Mouse (Mus musculus): Measurements from ENCODE around the gene Ripk3. TPM values are rescaled to one million over a fixed set of nuclear protein-coding genes. Genes with fewer than 3 reads are reported as not detected.
"Not testable (repeated sequence)": the region's sequence is repeated elsewhere in the genome, so short reads cannot be mapped to it uniquely, and the experiment has no call there.

Gene Ripk3
- polyA plus RNA-seq, 1 experiment from 2014 or later, result 1.9 TPM

DNA sequence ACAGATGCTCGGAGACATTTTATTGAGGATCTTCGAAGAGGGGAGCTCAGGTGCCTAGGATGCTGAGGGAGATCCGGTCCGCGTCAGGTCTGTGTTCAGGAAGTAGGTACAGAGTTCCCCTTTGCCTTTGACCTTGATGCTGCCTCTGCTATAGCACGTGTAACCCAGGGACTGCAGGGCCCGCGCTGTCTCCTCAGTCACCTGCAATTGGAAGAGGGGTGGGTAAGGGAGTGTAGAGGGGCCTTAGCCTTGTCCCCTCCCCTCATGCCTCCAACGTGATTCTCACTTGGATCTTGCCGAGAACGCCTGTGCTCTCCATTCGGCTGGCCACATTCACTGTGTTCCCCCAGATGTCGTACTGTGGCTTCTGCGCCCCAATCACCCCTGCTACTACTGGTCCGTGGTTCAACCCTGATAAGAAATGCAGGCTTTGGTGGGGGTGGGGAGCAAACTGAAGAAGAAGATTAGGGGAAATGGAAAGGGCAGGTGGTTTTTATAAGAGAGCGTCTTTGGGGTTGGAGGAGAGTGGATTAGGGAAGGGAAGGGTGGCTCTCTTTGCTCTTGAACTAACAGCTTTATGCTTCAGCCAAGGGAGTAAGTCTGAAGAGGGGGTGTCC, 19.5 kb downstream of the Ripk3 start:
- H3K4me2 ChIP-seq (ENCODE audit: low read depth, low read length), result no peak overlapping the region
- no peaks in the 10 kb centered on the region for H3K36me3 ChIP-seq (ENCODE audit: control insufficient read depth, insufficient read depth, low read length)
- H3K4me3 ChIP-seq (ENCODE audit: low read depth, low read length), result no peak overlapping the region
- peaks cover 19% of the 10 kb centered on the region for H3K27me3 ChIP-seq (ENCODE audit: control insufficient read depth, insufficient read depth, low read length)
- no peak for ATAC-seq (ENCODE audit: low read depth)
- no peaks in the 10 kb centered on the region for H3K9me3 ChIP-seq (ENCODE audit: control insufficient read depth, low read length)
- H3K27ac ChIP-seq (ENCODE audit: low read depth, low read length), result no peak overlapping the region
- H3K4me1 ChIP-seq (ENCODE audit: control insufficient read depth, insufficient read depth, low read length), result 0 out of 2 replicates have a peak, but pooled peaks cover 2% of the 10 kb centered on the region
- H3K9ac ChIP-seq (replicated peaks; ENCODE audit: low read depth, low read length), result no peak overlapping the region
- 76% methylated on average over 16 of the region's 16 CpGs for WGBS

DNA sequence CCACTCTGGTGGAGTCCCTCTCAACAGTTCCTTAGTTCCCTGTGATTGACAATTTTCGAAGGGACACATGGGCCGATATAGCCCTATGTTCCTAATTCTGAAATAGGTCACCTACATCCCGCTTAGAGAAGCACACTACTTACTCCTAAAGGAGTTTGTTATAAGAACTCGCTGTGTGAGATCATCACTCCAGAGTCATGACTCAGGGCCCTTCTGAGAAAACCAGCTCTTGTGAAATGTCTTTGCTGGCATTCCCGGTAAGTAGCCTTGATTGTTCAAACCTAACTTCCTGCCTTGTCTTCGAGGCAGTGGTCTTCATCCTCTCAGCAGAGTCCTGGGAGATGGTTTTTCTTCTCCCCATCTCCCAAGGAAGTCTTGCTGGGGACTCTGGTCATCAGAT, 20.1 kb downstream of the Ripk3 start:
- Histone ChIP-seq H3K36me3 (ENCODE audit: control insufficient read depth, insufficient read depth, low read length) (no peaks in the 10 kb centered on the region), H3K9ac (replicated peaks; ENCODE audit: low read depth, low read length) (no peak overlapping the region), H3K27me3 (ENCODE audit: control insufficient read depth, insufficient read depth, low read length) (peaks cover 20% of the 10 kb centered on the region), H3K27ac (ENCODE audit: low read depth, low read length) (no peak overlapping the region), H3K9me3 (ENCODE audit: control insufficient read depth, low read length) (no peaks in the 10 kb centered on the region), H3K4me1 (ENCODE audit: control insufficient read depth, insufficient read depth, low read length) (0 out of 2 replicates have a peak, but pooled peaks cover 2% of the 10 kb centered on the region), H3K4me3 (ENCODE audit: low read depth, low read length) (no peak overlapping the region), H3K4me2 (ENCODE audit: low read depth, low read length) (no peak overlapping the region)
- ATAC-seq (ENCODE audit: low read depth), result no peak
- WGBS, result 87% methylated on average over 6 of the region's 6 CpGs

DNA sequence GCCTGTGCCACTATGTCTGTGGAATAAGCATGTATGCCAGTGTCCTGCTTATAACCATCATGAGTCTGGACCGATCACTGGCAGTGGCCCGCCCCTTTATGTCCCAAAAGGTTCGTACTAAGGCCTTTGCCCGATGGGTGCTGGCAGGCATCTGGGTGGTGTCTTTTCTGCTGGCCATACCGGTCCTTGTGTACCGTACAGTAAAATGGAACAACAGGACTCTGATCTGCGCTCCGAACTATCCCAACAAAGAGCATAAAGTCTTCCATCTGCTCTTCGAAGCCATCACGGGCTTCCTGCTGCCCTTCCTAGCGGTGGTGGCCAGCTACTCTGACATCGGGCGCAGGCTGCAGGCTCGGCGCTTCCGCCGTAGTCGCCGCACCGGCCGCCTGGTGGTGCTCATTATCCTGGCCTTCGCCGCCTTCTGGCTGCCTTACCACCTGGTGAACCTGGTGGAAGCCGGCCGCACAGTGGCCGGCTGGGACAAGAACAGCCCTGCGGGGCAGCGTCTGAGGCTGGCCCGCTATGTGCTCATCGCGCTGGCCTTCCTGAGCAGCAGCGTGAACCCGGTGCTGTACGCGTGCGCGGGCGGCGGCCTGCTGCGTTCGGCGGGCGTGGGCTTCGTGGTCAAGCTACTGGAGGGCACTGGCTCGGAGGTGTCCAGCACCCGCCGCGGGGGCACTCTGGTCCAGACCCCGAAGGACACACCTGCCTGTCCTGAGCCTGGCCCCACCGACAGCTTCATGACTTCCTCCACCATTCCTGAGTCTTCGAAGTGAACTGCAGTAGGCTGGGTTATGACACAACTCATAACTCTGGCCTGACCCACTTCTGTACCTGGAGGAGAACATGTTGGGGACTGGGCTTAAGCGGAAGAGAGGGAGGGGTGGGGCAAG, 20.9 kb downstream of the Ripk3 start:
- Histone ChIP-seq H3K4me1 (ENCODE audit: control insufficient read depth, insufficient read depth, low read length) (0 out of 2 replicates have a peak, but pooled peaks cover 2% of the 10 kb centered on the region), H3K9ac (replicated peaks; ENCODE audit: low read depth, low read length) (peak overlapping the region; percentile 50), H3K4me3 (ENCODE audit: low read depth, low read length) (peak overlapping the region; percentile 35), H3K36me3 (ENCODE audit: control insufficient read depth, insufficient read depth, low read length) (no peaks in the 10 kb centered on the region), H3K27me3 (ENCODE audit: control insufficient read depth, insufficient read depth, low read length) (peaks cover 23% of the 10 kb centered on the region), H3K4me2 (ENCODE audit: low read depth, low read length) (peak overlapping the region; percentile 68), H3K27ac (ENCODE audit: low read depth, low read length) (no peak overlapping the region; the same call in 1 of the 2 replicates), H3K9me3 (ENCODE audit: control insufficient read depth, low read length) (no peaks in the 10 kb centered on the region)
- peak; percentile 73 for ATAC-seq (ENCODE audit: low read depth)
- 11% methylated on average over 50 of the region's 52 CpGs for WGBS

DNA sequence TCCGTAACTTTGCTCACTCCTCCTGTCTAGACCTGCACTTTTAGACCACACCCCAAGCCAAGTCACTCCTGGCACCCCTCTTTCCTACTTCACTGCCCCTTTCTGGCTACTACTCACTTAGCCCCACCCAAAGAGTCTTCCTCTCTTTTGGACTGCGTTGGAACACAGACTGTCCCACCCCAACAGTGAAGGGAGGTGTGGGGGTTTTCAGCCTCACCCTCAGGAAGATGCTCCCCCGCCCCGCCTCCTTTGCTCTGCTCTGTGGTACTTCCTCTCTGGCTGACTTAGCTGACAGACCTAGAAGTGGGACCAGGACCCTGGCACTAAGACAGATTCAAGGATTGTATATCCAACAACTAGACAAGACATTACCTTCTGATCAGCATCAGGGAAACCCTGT, 23.0 kb downstream of the Ripk3 start, which contains the start of gene Ltb4r1:
TSS of gene Ltb4r1 (plus strand) at position 267 of the 400 bp plus-strand sequence.
- no peak within 1 kb of the TSS for H3K4me3 ChIP-seq (ENCODE audit: low read depth, low read length)
- H3K27me3 ChIP-seq (ENCODE audit: control insufficient read depth, insufficient read depth, low read length), result peaks cover 33% of the 10 kb centered on the region
- no peak within 1 kb of the TSS for H3K27ac ChIP-seq (ENCODE audit: low read depth, low read length)
- no peaks in the 10 kb centered on the region for H3K36me3 ChIP-seq (ENCODE audit: control insufficient read depth, insufficient read depth, low read length)
- no peak within 1 kb of the TSS for H3K9ac ChIP-seq (replicated peaks; ENCODE audit: low read depth, low read length)
- no peak for ATAC-seq (ENCODE audit: low read depth)
- H3K4me2 ChIP-seq (ENCODE audit: low read depth, low read length), result no peak within 1 kb of the TSS
- H3K4me1 ChIP-seq (ENCODE audit: control insufficient read depth, insufficient read depth, low read length), result peaks cover 9% of the 10 kb centered on the region; the same call in 1 of the 2 replicates
- 75% methylated on average over 4 of the region's 4 CpGs for WGBS
- H3K9me3 ChIP-seq (ENCODE audit: control insufficient read depth, low read length), result no peaks in the 10 kb centered on the region

DNA sequence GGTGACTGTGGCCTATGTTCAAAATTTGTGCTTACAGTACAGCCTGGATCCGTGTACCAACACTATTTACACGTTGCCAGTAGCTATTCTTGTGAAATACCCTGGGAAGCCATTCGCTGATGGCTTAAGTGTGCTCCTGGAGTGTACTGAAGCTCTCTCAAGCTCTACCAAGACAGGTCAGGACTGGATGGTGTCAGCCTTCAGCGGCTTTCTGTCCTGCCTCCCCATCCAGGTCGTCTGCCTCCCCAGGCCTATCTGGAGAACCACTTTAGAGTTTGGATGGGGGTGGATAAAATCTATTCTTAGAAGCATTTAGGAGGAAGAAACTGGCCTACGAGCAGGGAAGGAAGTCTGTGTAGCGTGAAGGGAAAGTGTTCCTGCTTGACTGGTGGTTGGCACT, 25.5 kb downstream of the Ripk3 start:
- Histone ChIP-seq H3K27ac (ENCODE audit: low read depth, low read length) (no peak overlapping the region; the same call in 1 of the 2 replicates), H3K4me3 (ENCODE audit: low read depth, low read length) (no peak overlapping the region), H3K9me3 (ENCODE audit: control insufficient read depth, low read length) (no peaks in the 10 kb centered on the region), H3K36me3 (ENCODE audit: control insufficient read depth, insufficient read depth, low read length) (no peaks in the 10 kb centered on the region), H3K27me3 (ENCODE audit: control insufficient read depth, insufficient read depth, low read length) (peaks cover 28% of the 10 kb centered on the region), H3K9ac (replicated peaks; ENCODE audit: low read depth, low read length) (no peak overlapping the region), H3K4me2 (ENCODE audit: low read depth, low read length) (no peak overlapping the region), H3K4me1 (ENCODE audit: control insufficient read depth, insufficient read depth, low read length) (peaks cover 9% of the 10 kb centered on the region; the same call in 1 of the 2 replicates)
- ATAC-seq (ENCODE audit: low read depth), result no peak
- WGBS, result 67% methylated on average over 7 of the region's 7 CpGs

DNA sequence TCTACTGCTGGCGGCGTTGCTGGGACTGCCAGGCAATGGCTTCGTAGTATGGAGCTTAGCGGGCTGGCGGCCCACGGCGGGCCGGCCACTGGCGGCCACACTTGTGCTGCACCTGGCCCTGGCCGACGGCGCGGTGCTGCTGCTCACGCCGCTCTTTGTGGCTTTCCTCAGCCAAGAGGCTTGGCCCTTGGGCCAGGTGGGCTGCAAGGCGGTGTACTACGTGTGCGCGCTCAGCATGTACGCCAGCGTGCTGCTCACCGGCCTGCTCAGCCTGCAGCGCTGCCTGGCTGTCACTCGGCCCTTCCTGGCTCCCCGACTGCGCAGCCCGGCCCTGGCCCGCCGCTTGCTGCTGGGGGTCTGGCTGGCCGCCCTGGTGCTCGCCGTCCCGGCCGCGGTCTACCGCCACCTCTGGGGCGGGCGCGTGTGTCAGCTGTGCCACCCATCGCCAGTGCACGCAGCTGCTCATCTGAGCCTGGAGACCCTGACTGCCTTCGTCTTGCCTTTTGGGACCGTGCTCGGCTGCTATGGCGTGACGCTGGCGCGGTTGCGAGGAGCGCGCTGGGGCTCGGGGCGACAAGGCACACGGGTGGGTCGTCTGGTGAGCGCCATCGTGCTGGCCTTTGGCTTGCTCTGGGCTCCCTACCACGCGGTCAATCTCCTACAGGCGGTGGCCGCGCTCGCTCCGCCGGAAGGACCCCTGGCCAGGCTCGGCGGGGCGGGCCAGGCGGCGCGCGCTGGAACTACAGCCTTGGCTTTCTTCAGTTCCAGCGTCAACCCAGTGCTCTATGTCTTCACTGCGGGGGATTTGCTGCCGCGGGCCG, 26.5 kb downstream of the Ripk3 start:
- peaks cover 25% of the 10 kb centered on the region for H3K27me3 ChIP-seq (ENCODE audit: control insufficient read depth, insufficient read depth, low read length)
- no peaks in the 10 kb centered on the region for H3K36me3 ChIP-seq (ENCODE audit: control insufficient read depth, insufficient read depth, low read length)
- ATAC-seq (ENCODE audit: low read depth), result peak; percentile 81
- no peaks in the 10 kb centered on the region for H3K9me3 ChIP-seq (ENCODE audit: control insufficient read depth, low read length)
- peaks cover 7% of the 10 kb centered on the region; the same call in 1 of the 2 replicates for H3K4me1 ChIP-seq (ENCODE audit: control insufficient read depth, insufficient read depth, low read length)
- peak overlapping the region; percentile 52 for H3K27ac ChIP-seq (ENCODE audit: low read depth, low read length)
- peak overlapping the region; percentile 83 for H3K4me2 ChIP-seq (ENCODE audit: low read depth, low read length)
- H3K4me3 ChIP-seq (ENCODE audit: low read depth, low read length), result peak overlapping the region; percentile 45
- H3K9ac ChIP-seq (replicated peaks; ENCODE audit: low read depth, low read length), result peak overlapping the region; percentile 68
- WGBS, result under 1% methylated on average over 77 of the region's 77 CpGs

DNA sequence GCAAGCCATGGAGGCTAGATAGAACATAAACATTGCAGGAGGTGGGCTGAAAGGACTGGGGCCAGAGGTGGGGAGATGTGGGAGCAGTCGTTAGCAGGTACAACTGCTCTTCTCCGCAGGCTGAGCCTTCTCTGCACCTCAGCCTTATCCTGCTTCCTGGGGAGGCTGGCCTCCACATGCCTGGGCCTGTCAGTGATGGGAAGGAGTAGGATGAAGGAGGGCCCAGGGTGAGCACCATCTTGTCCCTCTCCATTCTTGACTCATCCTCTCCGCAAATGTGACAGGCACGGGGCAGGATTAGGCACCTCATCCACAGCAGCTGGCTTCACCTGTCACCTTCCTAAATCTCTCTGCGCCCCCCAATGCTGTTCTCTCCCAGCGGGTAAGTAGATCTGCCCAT, 27.5 kb downstream of the Ripk3 start, which contains the start of gene Ltb4r2:
TSS of gene Ltb4r2 (plus strand) at position 266 of the 400 bp plus-strand sequence.
- H3K27me3 ChIP-seq (ENCODE audit: control insufficient read depth, insufficient read depth, low read length), result peaks cover 19% of the 10 kb centered on the region
- no peaks in the 10 kb centered on the region for H3K9me3 ChIP-seq (ENCODE audit: control insufficient read depth, low read length)
- H3K27ac ChIP-seq (ENCODE audit: low read depth, low read length), result peak within 1 kb of the TSS; percentile 52
- whole genome bisulfite sequencing, result 82% methylated on average over 6 of the region's 6 CpGs
- H3K4me3 ChIP-seq (ENCODE audit: low read depth, low read length), result peak within 1 kb of the TSS; percentile 45
- H3K4me2 ChIP-seq (ENCODE audit: low read depth, low read length), result peak within 1 kb of the TSS; percentile 83
- peaks cover 7% of the 10 kb centered on the region; the same call in 1 of the 2 replicates for H3K4me1 ChIP-seq (ENCODE audit: control insufficient read depth, insufficient read depth, low read length)
- H3K36me3 ChIP-seq (ENCODE audit: control insufficient read depth, insufficient read depth, low read length), result peaks cover 1% of the 10 kb centered on the region; the same call in 1 of the 2 replicates
- ATAC-seq (ENCODE audit: low read depth), result no peak
- peak within 1 kb of the TSS; percentile 68 for H3K9ac ChIP-seq (replicated peaks; ENCODE audit: low read depth, low read length)

DNA sequence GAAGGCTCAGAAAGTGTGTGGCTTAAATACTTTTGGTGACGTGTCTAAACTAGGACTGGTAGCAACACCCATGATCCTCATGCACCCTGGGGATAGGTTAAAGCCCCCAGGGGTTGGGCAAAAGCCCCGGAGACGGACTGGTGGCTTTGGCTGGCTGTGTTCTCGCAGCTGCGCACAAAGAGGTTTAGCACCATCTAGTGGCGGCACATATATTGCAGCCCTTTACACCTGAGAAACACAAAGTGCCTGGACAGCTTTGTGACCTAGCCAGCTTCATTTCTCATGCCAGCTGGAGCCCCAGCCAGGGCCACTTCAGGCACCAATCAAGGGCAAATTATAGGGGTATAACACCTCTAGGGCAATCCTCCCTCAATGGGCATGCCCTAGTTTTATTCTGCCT, 28.5 kb downstream of the Ripk3 start:
- not testable (repeated sequence) for H3K36me3 ChIP-seq (ENCODE audit: control insufficient read depth, insufficient read depth, low read length); H3K27ac ChIP-seq (ENCODE audit: low read depth, low read length); H3K9me3 ChIP-seq (ENCODE audit: control insufficient read depth, low read length); H3K4me2 ChIP-seq (ENCODE audit: low read depth, low read length); H3K4me3 ChIP-seq (ENCODE audit: low read depth, low read length); H3K9ac ChIP-seq (replicated peaks; ENCODE audit: low read depth, low read length); H3K4me1 ChIP-seq (ENCODE audit: control insufficient read depth, insufficient read depth, low read length)
- H3K27me3 ChIP-seq (ENCODE audit: control insufficient read depth, insufficient read depth, low read length), result peaks cover 19% of the 10 kb centered on the region
- ATAC-seq (ENCODE audit: low read depth), result 0 out of 2 replicates have a peak, but pooled peaks have one; percentile 15
- WGBS, result 0% methylated on average over 6 of the region's 6 CpGs
